Mouse (Mus musculus) monocyte, adult 5-6 weeks (primary cell): Measurements from ENCODE around the gene Trmt44. TPM values are rescaled to one million over a fixed set of nuclear protein-coding genes. Genes with fewer than 3 reads are reported as not detected.

ENCODE experiments used
- ATAC-seq: fragments of 153-309, 156-312 bp; replicated peaks from 2 replicates; pipeline ENCODE4 v1.8.0; 2017; ENCODE audit warnings: mild to moderate bottlenecking; ENCODE audit not compliant: low TSS enrichment, insufficient number of reproducible peaks, severe bottlenecking, poor library complexity, low FRiP score
- total RNA-seq: library from RNA; stranded (forward); fragments of 200-1000, 200-491, 200-594 nt; gene quantifications from 3 replicates; pipeline ENCODE4 v1.2.3, GENCODE M21; 2017

Trmt44 gene
- total RNA-seq, 1 experiment from 2014 or later, result 19.1 TPM

DNA sequence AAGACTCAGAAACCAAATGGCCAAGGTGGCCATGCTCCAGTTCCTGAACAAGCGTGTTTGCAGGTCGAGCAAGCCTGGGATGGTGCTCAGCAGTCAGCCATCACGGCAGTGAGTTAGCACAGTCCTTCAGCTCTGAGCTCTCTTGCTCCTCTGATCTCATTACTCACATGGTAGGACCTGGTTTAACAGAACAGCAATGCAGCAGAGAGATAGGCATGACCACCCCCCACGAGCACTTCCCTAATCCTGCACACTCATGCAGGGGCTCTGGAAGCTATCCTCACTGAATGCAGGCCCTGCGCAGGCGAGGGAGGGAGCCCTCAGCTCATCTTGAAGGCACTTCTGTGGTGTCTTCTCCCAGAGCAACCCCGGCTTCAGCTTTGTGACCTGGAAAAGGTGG, 18.5 kb downstream of the Trmt44 start:
- ATAC-seq, result no peak

- no peak for ATAC-seq
Observed at GRCm38 (mm10) chr5:35552838-35553539, 21.9 kb downstream of the Trmt44 start.

GRCm38 (mm10) chr5:35551855-35552837, 22.7 kb downstream of the Trmt44 start:
- ATAC-seq, result no peak

GRCm38 (mm10) chr5:35546127-35546526, 28.7 kb downstream of the Trmt44 start:
- ATAC-seq, result no peak

DNA sequence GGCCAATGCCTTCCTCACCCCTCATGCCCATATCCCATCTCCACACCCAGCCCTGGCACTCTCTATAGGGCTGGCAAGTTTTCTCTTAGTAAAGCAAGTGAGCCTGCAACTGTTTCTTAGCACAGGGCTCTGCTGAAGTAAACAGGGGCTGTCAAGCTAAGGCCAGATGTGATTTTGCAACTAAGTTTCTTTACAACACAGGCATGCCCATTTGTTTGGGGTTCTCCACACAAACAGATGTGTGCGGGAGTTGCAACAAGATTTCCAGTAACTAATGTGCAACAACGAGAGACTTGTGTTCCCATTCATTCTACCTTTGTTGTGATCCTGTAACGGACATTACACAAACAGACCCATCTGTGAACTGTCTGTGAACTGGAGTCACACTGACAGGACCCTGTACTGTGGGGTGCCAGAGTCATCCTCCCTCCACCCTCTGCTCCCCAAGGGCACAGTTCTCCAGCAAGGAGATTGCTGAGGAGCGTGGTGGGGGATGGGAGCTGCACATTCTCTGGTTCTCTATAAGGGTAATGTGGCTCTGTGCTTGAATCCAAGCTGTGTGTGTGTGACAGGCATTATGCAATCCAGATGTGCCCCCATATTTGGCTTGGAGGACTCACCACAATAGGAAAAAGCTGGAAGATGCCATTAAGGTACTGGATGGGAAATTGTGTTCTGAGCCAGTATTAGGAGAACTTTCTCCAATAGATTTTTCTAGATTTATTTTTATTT, 33.6 kb downstream of the Trmt44 start:
- ATAC-seq, result no peak

DNA sequence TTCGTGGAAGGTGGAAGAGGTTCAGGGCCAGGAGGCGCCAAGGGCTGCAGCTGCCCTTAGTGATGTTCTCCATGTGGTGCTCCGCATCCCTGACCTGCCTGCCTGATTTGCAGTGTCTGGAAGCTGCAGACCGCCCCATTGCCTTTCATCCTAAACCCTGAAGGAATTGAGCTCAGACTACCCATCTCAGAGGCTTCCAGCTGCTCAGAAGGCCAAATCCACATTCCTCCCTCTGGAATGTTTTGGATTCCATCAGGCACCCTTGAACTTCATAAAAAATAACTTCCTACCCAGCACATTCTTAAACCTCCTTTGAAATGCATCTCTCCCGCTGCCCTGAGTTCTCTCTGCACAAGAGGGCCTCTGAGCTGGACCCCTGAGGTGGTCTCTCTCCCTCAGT, 34.3 kb downstream of the Trmt44 start:
- no peak for ATAC-seq

GRCm38 (mm10) chr5:35539576-35539975, 35.3 kb downstream of the Trmt44 start:
- no peak for ATAC-seq

DNA sequence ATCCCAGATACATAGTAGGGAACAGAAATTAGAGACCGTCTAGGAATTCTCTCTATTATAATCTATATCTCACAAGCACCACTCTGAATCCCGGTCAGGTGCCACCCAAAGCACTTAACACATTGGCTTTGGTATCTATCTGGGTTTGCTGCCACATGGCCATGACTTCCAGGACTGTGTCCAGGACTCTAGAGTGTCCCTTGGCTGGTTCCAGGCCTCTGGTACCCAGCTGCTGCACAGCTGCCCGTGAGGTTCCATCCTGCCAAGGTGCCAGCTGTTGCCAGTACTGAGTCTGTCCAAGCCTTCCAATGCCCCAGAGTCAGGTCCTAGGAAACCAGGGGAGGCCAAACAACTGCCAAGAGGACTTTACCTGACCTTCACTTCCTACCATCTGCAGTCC, 36.8 kb downstream of the Trmt44 start:
- no peak for ATAC-seq

GRCm38 (mm10) chr5:35537474-35537873, 37.4 kb downstream of the Trmt44 start:
- no peak for ATAC-seq

GRCm38 (mm10) chr5:35536271-35536670, 38.6 kb downstream of the Trmt44 start:
- ATAC-seq, result no peak

DNA sequence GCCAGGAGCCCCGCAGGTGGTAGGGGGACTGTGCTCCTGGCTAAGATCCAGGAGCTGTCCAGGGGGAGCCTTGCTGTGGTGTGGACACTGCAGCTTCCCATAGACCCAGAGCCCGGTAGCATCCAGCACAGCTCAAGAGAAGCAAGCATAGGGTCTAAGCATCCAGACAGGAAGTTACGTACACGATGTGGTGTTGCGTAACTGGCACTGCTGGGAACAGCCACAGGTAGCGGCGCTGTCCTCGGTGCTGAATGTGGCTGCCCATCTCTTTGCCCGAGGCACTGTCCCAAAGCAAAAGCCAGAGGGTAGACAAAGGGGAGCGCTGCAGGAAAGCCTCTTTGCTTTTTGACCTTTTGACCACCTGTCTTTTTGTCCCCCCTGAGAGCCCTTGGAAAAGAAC, 43.3 kb downstream of the Trmt44 start:
- ATAC-seq, result no peak

GRCm38 (mm10) chr5:35530442-35530841, 44.4 kb downstream of the Trmt44 start:
- ATAC-seq, result 0 out of 2 replicates have a peak, but pooled peaks have one; percentile 30

DNA sequence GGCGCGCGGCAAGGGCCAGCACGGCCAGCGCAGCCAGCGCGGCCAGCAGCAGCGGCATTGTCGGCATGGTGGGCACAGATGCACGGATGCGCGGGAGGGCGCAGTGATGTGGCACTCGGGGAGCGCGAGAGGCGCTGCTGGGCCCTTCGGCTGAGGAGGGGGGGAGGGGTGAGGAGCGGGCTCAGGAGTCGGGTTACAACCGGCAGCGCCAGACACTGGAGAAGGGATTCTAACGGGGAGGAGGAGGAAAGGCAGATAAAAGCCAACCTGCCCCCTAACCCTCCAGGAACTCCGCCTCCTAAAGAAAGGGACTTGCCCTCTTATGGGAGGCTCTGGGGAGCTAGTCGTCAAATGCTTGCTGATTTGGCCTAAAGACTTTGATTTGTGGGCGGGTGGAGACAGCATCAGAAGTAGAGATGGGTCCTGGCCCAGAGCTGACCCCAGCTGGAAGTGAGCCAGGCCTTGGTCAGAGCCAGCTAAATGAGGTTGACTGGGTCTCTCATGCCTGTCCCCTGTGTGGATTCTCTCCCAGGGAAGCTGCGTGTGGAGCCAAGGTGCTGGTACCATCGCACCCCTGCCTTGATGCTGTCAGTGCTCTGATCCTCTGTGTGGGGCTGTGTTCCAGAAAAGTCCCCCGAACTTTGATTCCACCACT, 49.3 kb downstream of the Trmt44 start, which contains the start of gene Cpz:
TSS of gene Cpz (minus strand) at position 230 of the 655 bp plus-strand sequence.
- ATAC-seq, result no peak

DNA sequence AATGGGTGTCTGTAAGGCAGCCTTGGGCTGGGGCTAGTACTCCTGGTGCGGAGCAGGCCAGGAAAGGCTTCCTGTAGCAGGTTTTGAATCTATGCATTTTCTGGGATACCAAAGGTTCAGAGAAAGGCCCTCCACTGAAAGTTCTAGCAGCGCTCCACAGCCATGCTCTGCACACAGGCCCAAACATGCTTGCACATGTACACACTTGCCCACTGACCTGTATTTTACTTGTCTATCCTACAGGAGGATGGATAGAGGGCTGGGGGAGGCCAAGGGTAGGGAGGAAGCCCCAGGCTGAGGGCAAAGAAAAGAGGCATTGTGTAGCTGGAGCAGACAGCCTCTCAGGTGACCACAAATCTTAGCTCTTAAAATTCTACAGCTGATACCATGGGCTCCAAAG, 50.5 kb downstream of the Trmt44 start:
- no peak for ATAC-seq

- no peak for ATAC-seq
Observed at GRCm38 (mm10) chr5:35523735-35524134, 51.1 kb downstream of the Trmt44 start.

GRCm38 (mm10) chr5:35516781-35517180, 58.1 kb downstream of the Trmt44 start:
- ATAC-seq, result no peak

GRCm38 (mm10) chr5:35510589-35510988, 64.3 kb downstream of the Trmt44 start:
- no peak for ATAC-seq
